7 mouse cellular contexts compared by ENCODE assay signal in genomic region chr13:114456766-114457566, GRCm38 (mm10). TPM values are rescaled to one million over a fixed set of nuclear protein-coding genes. Genes with fewer than 3 reads are reported as not detected.
A peak's percentile ranks its signal among the peaks of the same experiment; 100 is the strongest.
DNase-seq lines count a peak whose midpoint lies in the region; ATAC-seq and TF ChIP-seq lines count a peak whose summit lies in the region.

No protein-coding gene starts in this region.

- no peak for ATAC-seq in forebrain, embryonic 14.5 days
- ATAC-seq in liver, postnatal 0 days = peak; percentile 70
- no peak for ATAC-seq in neural tube, embryonic 12.5 days (ENCODE audit: low FRiP score, low read depth)

- DNase-seq in ES-CJ7 (ENCODE audit: low read depth, low spot score) = peak; percentile 32
- DNase-seq in adrenal gland, adult 18-20 months (ENCODE audit: low spot score in 2 of 2) = peak; percentile 37 to 47
- no peak for DNase-seq in forebrain, embryonic 14.5 days (ENCODE audit: low spot score)
- peak; percentile 46 for DNase-seq in induced T-regulatory cell, adult 2 months (ENCODE audit: low read depth)
- peak; percentile 77 for DNase-seq in liver, postnatal 0 days
- DNase-seq in layer of hippocampus, postnatal 25 days (ENCODE audit: extremely low spot score in 1 of 2, low spot score in 1 of 2) = no peak

- no peak for TF ChIP-seq EP300 in liver, postnatal 0 days (IDR thresholded peaks at IDR 0.05; ENCODE audit: low read depth)

- peak overlapping the region; percentile 54 for H3K4me3 ChIP-seq in forebrain, embryonic 14.5 days (ENCODE audit: low read depth, low read length)
- peak overlapping the region; percentile 64 for H3K4me3 ChIP-seq in liver, postnatal 0 days (ENCODE audit: low read depth, low read length)
- H3K4me3 ChIP-seq in neural tube, embryonic 12.5 days = peak overlapping the region; percentile 54

- 2% methylated on average over 44 of the region's 44 CpGs for WGBS in forebrain, embryonic 14.5 days
- 1% methylated on average over 42 of the region's 44 CpGs for WGBS in liver, postnatal 0 days (ENCODE audit: insufficient replicate concordance)
- WGBS in neural tube, embryonic 12.5 days = under 1% methylated on average over 44 of the region's 44 CpGs

- H3K4me2 ChIP-seq in forebrain, embryonic 14.5 days (ENCODE audit: low read length) = peak overlapping the region; percentile 94
- H3K4me2 ChIP-seq in liver, postnatal 0 days (ENCODE audit: low read depth, low read length) = peak overlapping the region; percentile 83
- H3K4me2 ChIP-seq in neural tube, embryonic 12.5 days (replicated peaks) = peak overlapping the region; percentile 91

- H3K27ac ChIP-seq in forebrain, embryonic 14.5 days (ENCODE audit: low read depth, low read length) = no peak overlapping the region
- peak overlapping the region; percentile 62 for H3K27ac ChIP-seq in liver, postnatal 0 days (ENCODE audit: low read depth)
- no peak overlapping the region for H3K27ac ChIP-seq in neural tube, embryonic 12.5 days

- no peak for TF ChIP-seq CTCF in liver, postnatal 0 days (IDR thresholded peaks at IDR 0.05; ENCODE audit: low read depth)

- H3K9me3 ChIP-seq in forebrain, embryonic 14.5 days (replicated peaks; ENCODE audit: control insufficient read depth, low read length) = no peaks in the 10 kb centered on the region
- H3K9me3 ChIP-seq in liver, postnatal 0 days (ENCODE audit: low read length) = no peaks in the 10 kb centered on the region
- no peaks in the 10 kb centered on the region for H3K9me3 ChIP-seq in neural tube, embryonic 12.5 days

- peaks cover 28% of the 10 kb centered on the region for H3K27me3 ChIP-seq in forebrain, embryonic 14.5 days (replicated peaks; ENCODE audit: control insufficient read depth, insufficient read depth, low read length)
- H3K27me3 ChIP-seq in liver, postnatal 0 days (ENCODE audit: insufficient read depth, low read length) = peaks cover 54% of the 10 kb centered on the region
- peaks cover 30% of the 10 kb centered on the region for H3K27me3 ChIP-seq in neural tube, embryonic 12.5 days (replicated peaks)

- peak overlapping the region; percentile 46; the same call in 1 of the 2 replicates for H3K9ac ChIP-seq in forebrain, embryonic 14.5 days (ENCODE audit: low read length)
- peak overlapping the region; percentile 65 for H3K9ac ChIP-seq in liver, postnatal 0 days (replicated peaks)
- peak overlapping the region; percentile 46; the same call in 1 of the 2 replicates for H3K9ac ChIP-seq in neural tube, embryonic 12.5 days

- peaks cover 7% of the 10 kb centered on the region for H3K4me1 ChIP-seq in forebrain, embryonic 14.5 days (ENCODE audit: control insufficient read depth, insufficient read depth, low read length)
- H3K4me1 ChIP-seq in liver, postnatal 0 days (ENCODE audit: insufficient read depth) = peaks cover 3% of the 10 kb centered on the region
- peaks cover 35% of the 10 kb centered on the region for H3K4me1 ChIP-seq in neural tube, embryonic 12.5 days

- H3K36me3 ChIP-seq in forebrain, embryonic 14.5 days (ENCODE audit: control insufficient read depth, insufficient read depth, low read length) = no peaks in the 10 kb centered on the region
- H3K36me3 ChIP-seq in liver, postnatal 0 days (replicated peaks; ENCODE audit: insufficient read depth, low read length) = no peaks in the 10 kb centered on the region
- H3K36me3 ChIP-seq in neural tube, embryonic 12.5 days = no peaks in the 10 kb centered on the region

RNA-seq across cellular contexts. Expression of gene Fst, which starts 1.8 kb away (rescaled TPM):
- total RNA-seq in adrenal gland, adult 18-20 months (2021) = 1 to 10 TPM; 6.9 to 10.0 TPM
- 6.0 and 9.2 TPM in 2 replicates for polyA plus RNA-seq in forebrain, embryonic 14.5 days (2014; fragmentation: Nextera tagmentation; extraction: Ambion mirVana)
- polyA plus RNA-seq in liver, postnatal 0 days (2015; fragmentation: Nextera tagmentation; extraction: Ambion mirVana) = 6.4 and 9.2 TPM in 2 replicates
- 15.5 and 21.9 TPM in 2 replicates for polyA plus RNA-seq in neural tube, embryonic 12.5 days (2016; fragmentation: Nextera tagmentation; extraction: Ambion mirVana)
- total RNA-seq in layer of hippocampus, postnatal 25 days (2021) = 1 to 10 TPM; 4.1 to 4.4 TPM

Comparison
In these comparisons a context has a peak if more than half of its experiments do, and no peak if none do; other contexts are left out.
1. DNase-seq: peak in ES-CJ7 (single experiment), adrenal gland, adult 18-20 months (2 of 2), induced T-regulatory cell, adult 2 months (single experiment) and liver, postnatal 0 days (single experiment); none in forebrain, embryonic 14.5 days (single experiment) and layer of hippocampus, postnatal 25 days (0 of 2).
2. Peak in every context shown above with its lines, with median percentiles within 50 percentile points of each other: H3K4me2 ChIP-seq, H3K4me3 ChIP-seq and H3K9ac ChIP-seq.